ENCODE assay signal across 7 mouse cellular contexts in genomic region chr16:17292751-17293150, GRCm38 (mm10). TPM values are rescaled to one million over a fixed set of nuclear protein-coding genes. Genes with fewer than 3 reads are reported as not detected.
DNase-seq lines count a peak whose midpoint lies in the region; ATAC-seq and TF ChIP-seq lines count a peak whose summit lies in the region.

No protein-coding gene starts in this region.

- peaks cover 5% of the 10 kb centered on the region for H3K36me3 ChIP-seq in lung, embryonic 16.5 days (ENCODE audit: control insufficient read depth, insufficient read depth, low read length)
- H3K36me3 ChIP-seq in small intestine, adult 2 months (ENCODE audit: control insufficient read depth, insufficient read depth, low read length), result peaks cover 49% of the 10 kb centered on the region

- no peak overlapping the region for H3K9ac ChIP-seq in lung, embryonic 16.5 days (ENCODE audit: low read length)

- TF ChIP-seq CTCF in small intestine, adult 2 months (IDR thresholded peaks at IDR 0.05; ENCODE audit: extremely low read depth, insufficient read length, insufficient replicate concordance, low read depth, low read length), result peak; percentile 88; the same call in 1 of the 2 replicates

- H3K4me3 ChIP-seq in lung, embryonic 16.5 days (ENCODE audit: low read length), result no peak overlapping the region
- H3K4me3 ChIP-seq in small intestine, adult 2 months (ENCODE audit: low read depth, low read length), result no peak overlapping the region

- DNase-seq in 3134 (ENCODE audit: extremely low read depth, insufficient read length, low spot score), result peak; percentile 49
- peak; percentile 74 for DNase-seq in 416B (ENCODE audit: low read depth)
- peak; percentile 72 for DNase-seq in adrenal gland, postnatal 25 days
- peak; percentile 70 for DNase-seq in embryo, embryonic 11.5 days (ENCODE audit: low read depth, low spot score)

- no peaks in the 10 kb centered on the region for H3K4me1 ChIP-seq in lung, embryonic 16.5 days (replicated peaks; ENCODE audit: control insufficient read depth, insufficient read depth, low read length)
- H3K4me1 ChIP-seq in small intestine, adult 2 months (ENCODE audit: control insufficient read depth, insufficient read depth, insufficient read length, low read length), result no peaks in the 10 kb centered on the region

- no peak overlapping the region for H3K4me2 ChIP-seq in lung, embryonic 16.5 days (ENCODE audit: low read depth, low read length)

- H3K27me3 ChIP-seq in lung, embryonic 16.5 days (ENCODE audit: control insufficient read depth, insufficient read depth, low read depth, low read length), result no peaks in the 10 kb centered on the region
- no peaks in the 10 kb centered on the region for H3K27me3 ChIP-seq in small intestine, adult 2 months (ENCODE audit: control insufficient read depth, insufficient read depth, low read length)

- no peak overlapping the region for H3K27ac ChIP-seq in lung, embryonic 16.5 days (ENCODE audit: low read length)
- H3K27ac ChIP-seq in small intestine, adult 2 months (ENCODE audit: insufficient read depth, low read depth, low read length), result no peak overlapping the region

- no peaks in the 10 kb centered on the region for H3K9me3 ChIP-seq in lung, embryonic 16.5 days (ENCODE audit: control insufficient read depth, low read length)

- WGBS in lung, embryonic 16.5 days, result 0% methylated on average over 2 of the region's 2 CpGs
- WGBS in small intestine, adult 2 months, result 4% methylated on average over 2 of the region's 2 CpGs

- ATAC-seq in inflammation-experienced regulatory T-cells, adult 6 months, result peak; percentile 83
- ATAC-seq in lung, embryonic 16.5 days (ENCODE audit: low read depth), result peak; percentile 43; the same call in 1 of the 2 replicates

- no peak for TF ChIP-seq POLR2A in small intestine, adult 2 months (IDR thresholded peaks at IDR 0.05; ENCODE audit: low read depth, low read length)

RNA-seq across cellular contexts. Expression of gene Tmem191c, which starts 16.9 kb away (rescaled TPM):
- 13.8 and 19.9 TPM in 2 replicates for total RNA-seq in adrenal gland, postnatal 25 days (2021)
- polyA plus RNA-seq in inflammation-experienced regulatory T-cells, adult 6 months (2017; shearing (Covaris generic)), result 10 to 100 TPM; 16.9 to 42.0 (median 36.2) TPM
- polyA plus RNA-seq in lung, embryonic 16.5 days (2015; fragmentation: Nextera tagmentation; extraction: Ambion mirVana), result 8.5 and 9.7 TPM in 2 replicates
- polyA plus RNA-seq in small intestine, adult 2 months (2012; rRNA removed), result 9.3 and 10.6 TPM in 2 replicates

RNA-seq across cellular contexts. Expression of gene Serpind1, which starts 38.4 kb away (rescaled TPM):
- total RNA-seq in adrenal gland, postnatal 25 days (2021), result 0.24 and 4.8 TPM in 2 replicates
- polyA plus RNA-seq in inflammation-experienced regulatory T-cells, adult 6 months (2017; shearing (Covaris generic)), result under 1 TPM; 0.58 to 0.83 (median 0.70) TPM
- polyA plus RNA-seq in lung, embryonic 16.5 days (2015; fragmentation: Nextera tagmentation; extraction: Ambion mirVana), result 0.70 and 3.3 TPM in 2 replicates
- 0.13 TPM in 1 of 2 replicates, not detected in the other for polyA plus RNA-seq in small intestine, adult 2 months (2012; rRNA removed)

RNA-seq across cellular contexts. Expression of gene Hic2, which starts 59.4 kb away (rescaled TPM):
- total RNA-seq in adrenal gland, postnatal 25 days (2021), result 2.3 and 2.6 TPM in 2 replicates
- polyA plus RNA-seq in inflammation-experienced regulatory T-cells, adult 6 months (2017; shearing (Covaris generic)), result 1 to 10 TPM in 1 of 3 experiments, under 1 TPM in 2; 0.72 to 1.8 (median 0.83) TPM
- 4.1 and 4.5 TPM in 2 replicates for polyA plus RNA-seq in lung, embryonic 16.5 days (2015; fragmentation: Nextera tagmentation; extraction: Ambion mirVana)
- polyA plus RNA-seq in small intestine, adult 2 months (2012; rRNA removed), result 1.7 and 1.8 TPM in 2 replicates
